Mouse (Mus musculus) heart, postnatal 0 days (tissue): ENCODE results near the gene Elf2. TPM values are rescaled to one million over a fixed set of nuclear protein-coding genes. Genes with fewer than 3 reads are reported as not detected.
A peak's percentile ranks its signal among the peaks of the same experiment; 100 is the strongest.

Experiments used
- ATAC-seq: fragments of 200-750 bp; cut with Nextera tagmentation; 2 replicates; pipeline ENCODE4 v1.8.0; 2017; ENCODE audit warnings: low read depth, moderate number of reproducible peaks, moderate library complexity; ENCODE audit not compliant: insufficient read depth
- DNase-seq: peaks from one replicate; pipeline ENCODE4 v3.0.0-alpha.2; 2016; ENCODE audit warnings: low spot score
- H3K27ac ChIP-seq: fragments of 300-500 bp; sonication (generic); 2 replicates; pipeline ENCODE4 v1.5.1; 2014; ENCODE audit warnings: low read depth, mild to moderate bottlenecking
- H3K27me3 ChIP-seq: fragments of 300-500 bp; sonication (generic); 2 replicates; pipeline ENCODE4 v1.6.1; 2014; ENCODE audit warnings: low read length, mixed read lengths; ENCODE audit not compliant: control insufficient read depth, insufficient read depth
- H3K36me3 ChIP-seq: fragments of 300-500 bp; sonication (generic); replicated peaks from 2 replicates; pipeline ENCODE4 v1.6.1; 2014; ENCODE audit warnings: low read length, mixed read lengths; ENCODE audit not compliant: control insufficient read depth, insufficient read depth
- H3K4me1 ChIP-seq: fragments of 300-500 bp; sonication (generic); 2 replicates; pipeline ENCODE4 v1.6.1; 2014; ENCODE audit warnings: antibody characterized with exemption; ENCODE audit not compliant: control insufficient read depth, insufficient read depth
- H3K4me2 ChIP-seq: fragments of 300-500 bp; sonication (generic); 2 replicates; pipeline ENCODE4 v1.6.1; 2014; ENCODE audit warnings: low read depth, mild to moderate bottlenecking, low read length, moderate library complexity
- H3K4me3 ChIP-seq: fragments of 300-500 bp; sonication (generic); 2 replicates; pipeline ENCODE4 v1.5.1; 2014; ENCODE audit warnings: low read depth, low read length
- H3K9ac ChIP-seq: fragments of 300-500 bp; sonication (generic); replicated peaks from 2 replicates; pipeline ENCODE4 v1.6.1; 2014; ENCODE audit warnings: low read depth, low read length, mixed read lengths
- H3K9me3 ChIP-seq: fragments of 300-500 bp; sonication (generic); replicated peaks from 2 replicates; pipeline ENCODE4 v1.6.1; 2016; ENCODE audit warnings: low read length; ENCODE audit not compliant: control insufficient read depth
- CTCF ChIP-seq: IDR thresholded peaks from 2 replicates; pipeline ENCODE4 v1.5.1; 2016; ENCODE audit warnings: antibody characterized with exemption, control low read depth, low read depth
- EP300 ChIP-seq: IDR thresholded peaks from 2 replicates; pipeline ENCODE4 v1.6.1; 2016; ENCODE audit warnings: antibody characterized with exemption, low read depth
- WGBS: fragments of 180-500 bp; shearing (Covaris S2); extraction: QIAGEN DNeasy Blood & Tissue Kit; methylation state at CpG from one replicate; pipeline ENCODE4 v1.1.7; 2014; 5-methylcytosine and 5-hydroxymethylcytosine counted together
- polyA plus RNA-seq: library from polyadenylated mRNA; unstranded; fragments of >200 nt; fragmentation: Nextera tagmentation; extraction: Ambion mirVana; gene quantifications from 2 replicates; pipeline ENCODE4 v1.2.1, GENCODE M21; 2015
- total RNA-seq: library from RNA; depleted of rRNA; stranded (reverse); fragments of >200 nt; gene quantifications from 2 replicates; pipeline ENCODE4 v1.2.3, GENCODE M21; 2014; ENCODE audit warnings: low replicate concordance

Elf2 gene
- total and polyA plus RNA-seq, 2 experiments from 2014 or later: 46.5 to 84.0 TPM

DNA sequence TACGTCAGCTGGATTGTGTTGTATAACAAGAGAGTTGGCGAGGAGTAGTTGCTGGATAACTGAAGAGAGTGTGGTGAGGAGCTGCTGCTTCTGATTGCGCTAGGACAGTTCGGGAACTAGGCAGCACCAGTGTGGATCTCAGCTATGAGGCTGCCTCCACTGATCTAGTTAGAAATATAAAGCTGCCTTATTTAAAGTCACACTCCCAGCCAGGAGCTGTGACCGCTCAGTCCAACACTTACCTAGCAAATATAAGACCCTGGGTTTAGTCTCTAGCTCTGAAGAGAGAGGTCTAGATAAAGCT lies 105.8 kb downstream of the Elf2 start:
- Histone ChIP-seq H3K27ac (peak overlapping the region; percentile 96), H3K27me3 (no peaks in the 10 kb centered on the region), H3K4me1 (peaks cover 28% of the 10 kb centered on the region), H3K36me3 (0 out of 2 replicates have a peak, but pooled peaks cover 3% of the 10 kb centered on the region), H3K9me3 (no peaks in the 10 kb centered on the region), H3K9ac (peak overlapping the region; percentile 37; the same call in 1 of the 2 replicates), H3K4me2 (0 out of 2 replicates have a peak overlapping the region, but pooled peaks have one; percentile 17), H3K4me3 (no peak overlapping the region)
- ATAC-seq: 0 out of 2 replicates have a peak, but pooled peaks have one; percentile 1
- WGBS: 59% methylated on average over 5 of the region's 5 CpGs
- TF ChIP-seq CTCF (no peak), EP300 (no peak)
- no peak for DNase-seq

DNA sequence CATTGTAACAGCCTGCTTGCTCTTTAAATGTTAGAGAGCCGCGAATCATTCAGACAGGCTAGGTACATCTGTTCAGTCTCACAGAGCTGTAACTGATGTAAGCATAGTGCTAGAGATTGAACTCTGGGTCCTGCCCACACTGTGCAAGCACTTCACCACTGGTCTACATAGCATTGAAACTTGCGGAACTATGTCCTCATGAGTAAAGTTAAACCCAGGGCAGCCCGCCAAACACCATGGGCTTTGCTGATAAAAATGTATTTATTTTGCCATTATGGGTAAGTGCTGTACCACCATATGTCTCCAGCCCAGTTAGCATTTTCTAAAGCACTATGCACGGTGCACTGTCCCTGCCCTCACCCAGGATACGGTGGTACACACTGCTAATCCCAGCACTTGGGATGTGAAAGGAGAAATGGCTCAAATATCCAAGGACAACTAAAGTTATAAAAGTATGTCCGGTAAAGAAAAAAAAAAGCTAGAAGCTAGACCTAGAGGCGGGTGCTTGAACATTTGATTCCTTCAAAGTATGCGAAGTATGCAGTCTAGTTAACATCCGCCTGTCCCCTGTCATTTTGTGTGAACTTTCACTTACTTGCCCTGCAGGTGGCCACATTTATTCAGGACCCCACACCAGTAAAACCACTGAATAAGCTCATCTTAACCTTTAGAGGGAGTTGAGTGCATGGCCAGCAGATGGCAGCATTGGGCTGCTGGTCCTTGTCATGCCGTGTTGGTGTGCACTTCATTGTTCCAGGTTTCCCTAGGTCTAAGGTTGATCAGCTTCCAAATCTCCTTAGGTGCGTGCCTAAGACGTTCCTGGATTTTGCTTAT lies 106.3 kb downstream of the Elf2 start:
- peaks cover 28% of the 10 kb centered on the region for H3K4me1 ChIP-seq
- 15% methylated on average over 13 of the region's 13 CpGs for WGBS
- TF ChIP-seq CTCF (peak; percentile 98), EP300 (no peak)
- DNase-seq (peak; percentile 91), ATAC-seq (peak; percentile 84)
- H3K4me3 ChIP-seq: no peak overlapping the region
- peak overlapping the region; percentile 96 for H3K27ac ChIP-seq
- H3K27me3 ChIP-seq: no peaks in the 10 kb centered on the region
- peak overlapping the region; percentile 37 for H3K9ac ChIP-seq
- peak overlapping the region; percentile 26; the same call in 1 of the 2 replicates for H3K4me2 ChIP-seq
- H3K9me3 ChIP-seq: no peaks in the 10 kb centered on the region
- H3K36me3 ChIP-seq: no peaks in the 10 kb centered on the region

DNA sequence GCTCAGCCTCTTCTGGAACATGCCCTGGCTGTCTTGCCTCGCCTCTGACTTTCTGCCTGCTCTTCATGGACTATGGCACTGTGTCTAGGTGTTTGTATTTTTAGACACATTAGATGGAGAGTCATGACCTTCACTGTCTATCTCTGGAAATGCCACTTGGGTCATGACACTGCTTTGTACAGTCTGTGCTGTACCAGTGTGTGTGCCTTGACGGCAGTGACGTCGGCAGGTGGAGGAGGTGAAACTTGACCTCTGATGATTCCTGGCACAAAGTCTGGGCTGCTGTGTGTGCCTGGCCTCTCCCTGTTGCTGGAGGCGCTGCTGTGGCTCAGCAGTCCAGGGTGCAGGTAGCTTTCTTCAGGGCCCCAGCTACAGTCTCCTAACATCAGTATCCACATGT lies 107.0 kb downstream of the Elf2 start:
- Histone ChIP-seq H3K27me3 (no peaks in the 10 kb centered on the region), H3K9ac (peak overlapping the region; percentile 17; the same call in 1 of the 2 replicates), H3K4me3 (no peak overlapping the region), H3K27ac (peak overlapping the region; percentile 96), H3K4me1 (peaks cover 28% of the 10 kb centered on the region), H3K4me2 (peak overlapping the region; percentile 13; the same call in 1 of the 2 replicates), H3K36me3 (no peaks in the 10 kb centered on the region), H3K9me3 (no peaks in the 10 kb centered on the region)
- ATAC-seq (peak; percentile 90), DNase-seq (peak; percentile 92)
- peak; percentile 94 for TF ChIP-seq EP300
- no peak for TF ChIP-seq CTCF
- WGBS: 36% methylated on average over 5 of the region's 5 CpGs

DNA sequence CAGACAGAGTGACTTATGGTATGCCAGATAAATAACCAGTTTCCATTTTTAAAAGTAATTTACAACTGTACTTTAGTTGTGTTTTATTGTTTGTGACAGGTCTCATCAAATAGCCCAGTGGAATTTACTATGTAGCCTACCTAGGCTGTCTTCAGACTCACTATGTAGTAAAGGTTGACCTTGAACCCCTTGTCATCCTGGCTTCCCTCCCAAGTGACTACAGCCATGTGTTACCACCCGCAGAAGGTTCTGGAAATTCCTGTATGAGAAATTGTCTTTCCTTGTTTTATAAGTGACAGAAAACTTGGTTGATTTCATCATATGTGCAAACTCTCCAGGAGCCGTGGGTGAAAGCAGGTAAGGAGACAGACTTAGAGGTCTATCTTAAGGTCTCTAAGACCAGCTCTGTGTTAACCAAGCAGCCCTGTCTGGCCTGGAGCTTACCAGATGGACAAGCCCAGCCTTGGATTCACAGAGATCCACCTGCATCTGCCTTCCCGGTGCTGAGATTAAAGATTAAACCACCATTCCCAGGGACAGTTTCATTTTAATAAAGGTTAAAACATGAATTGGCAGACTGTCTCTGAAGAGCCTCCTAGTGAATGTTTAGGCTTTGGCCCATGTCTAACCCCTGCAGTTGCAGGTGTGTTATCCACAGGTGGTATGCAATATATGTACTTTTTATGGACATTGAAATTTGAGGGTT lies 108.1 kb downstream of the Elf2 start:
- Histone ChIP-seq H3K36me3 (no peaks in the 10 kb centered on the region), H3K27me3 (no peaks in the 10 kb centered on the region), H3K4me1 (peaks cover 28% of the 10 kb centered on the region), H3K4me3 (no peak overlapping the region), H3K9me3 (no peaks in the 10 kb centered on the region), H3K4me2 (no peak overlapping the region), H3K27ac (peak overlapping the region; percentile 96), H3K9ac (no peak overlapping the region)
- no peak for ATAC-seq
- no peak for DNase-seq
- WGBS: 82% methylated on average over 3 of the region's 3 CpGs
- TF ChIP-seq EP300 (no peak), CTCF (no peak)

DNA sequence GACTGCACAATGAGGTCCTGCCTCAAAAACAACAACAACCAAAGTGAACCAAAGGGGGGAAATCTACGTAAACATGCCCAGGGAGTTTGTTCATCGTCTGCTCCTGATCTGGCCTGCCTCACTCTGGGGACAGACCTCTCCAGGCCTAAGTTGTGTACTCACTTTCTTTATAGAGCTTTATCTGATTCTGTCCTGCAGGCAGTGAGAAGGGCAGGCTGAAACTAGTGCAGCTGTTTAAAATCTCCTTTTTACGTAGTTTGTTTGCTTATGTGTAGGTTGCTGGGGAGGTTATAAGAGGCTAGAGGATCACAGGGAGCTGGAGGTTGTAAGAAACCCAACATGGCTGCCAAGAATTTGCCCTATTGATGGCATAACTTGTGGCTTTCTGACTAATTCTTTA lies 109.0 kb downstream of the Elf2 start:
- 57% methylated on average over 3 of the region's 3 CpGs for WGBS
- Histone ChIP-seq H3K27me3 (no peaks in the 10 kb centered on the region), H3K4me3 (no peak overlapping the region), H3K4me2 (no peak overlapping the region), H3K4me1 (peaks cover 34% of the 10 kb centered on the region), H3K9me3 (no peaks in the 10 kb centered on the region), H3K9ac (no peak overlapping the region), H3K36me3 (no peaks in the 10 kb centered on the region), H3K27ac (peak overlapping the region; percentile 69)
- no peak for DNase-seq
- TF ChIP-seq CTCF: no peak
- TF ChIP-seq EP300: no peak
- ATAC-seq: no peak
